Mouse (Mus musculus) thymus, adult 2 months (tissue): ENCODE results near the gene St3gal6. TPM values are rescaled to one million over a fixed set of nuclear protein-coding genes. Genes with fewer than 3 reads are reported as not detected.

Experiments used
- DNase-seq: peaks from one replicate; pipeline ENCODE4 v3.0.0; 2021
- H3K27ac ChIP-seq: fragments of 200-500 bp; 2 replicates; pipeline ENCODE4 v1.5.1; 2012; ENCODE audit warnings: low read length, control low read depth; ENCODE audit not compliant: control insufficient read depth, insufficient read depth
- H3K27me3 ChIP-seq: fragments of 200-500 bp; 2 replicates; pipeline ENCODE4 v1.6.1; 2012; ENCODE audit warnings: mild to moderate bottlenecking, low read length, moderate library complexity, mixed read lengths; ENCODE audit not compliant: control insufficient read depth, insufficient read depth
- H3K36me3 ChIP-seq: fragments of 200-500 bp; 2 replicates; pipeline ENCODE4 v1.6.1; 2012; ENCODE audit warnings: mild to moderate bottlenecking, low read length, moderate library complexity; ENCODE audit not compliant: control insufficient read depth, insufficient read depth
- H3K4me1 ChIP-seq: fragments of 200-500 bp; replicated peaks from 2 replicates; pipeline ENCODE4 v1.6.1; 2012; ENCODE audit warnings: low read length; ENCODE audit not compliant: control insufficient read depth, insufficient read depth
- H3K4me3 ChIP-seq: fragments of 200-500 bp; 2 replicates; pipeline ENCODE4 v1.5.1; 2012; ENCODE audit warnings: mild to moderate bottlenecking, low read length, control low read depth, moderate library complexity; ENCODE audit not compliant: control insufficient read depth, insufficient read depth
- CTCF ChIP-seq: fragments of 200-500 bp; IDR thresholded peaks from 2 replicates; pipeline ENCODE4 v1.5.1; 2012; ENCODE audit warnings: mild to moderate bottlenecking, control low read depth, low read length, moderate library complexity, borderline replicate concordance; ENCODE audit not compliant: control insufficient read depth, poor library complexity, insufficient read depth; ENCODE audit errors: extremely low read depth
- POLR2A ChIP-seq: fragments of 200-500 bp; IDR thresholded peaks from 2 replicates; pipeline ENCODE4 v1.6.1; 2012; ENCODE audit warnings: mild to moderate bottlenecking, low read length, control low read depth, moderate library complexity; ENCODE audit not compliant: control insufficient read depth, poor library complexity, insufficient read depth; ENCODE audit errors: extremely low read depth
- WGBS: fragments of 180-500 bp; shearing (Covaris S2); methylation state at CpG from one replicate; pipeline ENCODE4 v1.1.7; 2018; 5-methylcytosine and 5-hydroxymethylcytosine counted together
- polyA plus RNA-seq: library from polyadenylated mRNA; depleted of rRNA; stranded (reverse); fragments of >200 nt; gene quantifications from 2 replicates; pipeline ENCODE4 v1.2.3, GENCODE M21; 2012

The St3gal6 gene
- polyA plus RNA-seq, 1 experiment, result 21.8 TPM

- Histone ChIP-seq H3K27me3 (no peaks in the 10 kb centered on the region), H3K36me3 (no peaks in the 10 kb centered on the region), H3K4me3 (no peak overlapping the region), H3K27ac (no peak overlapping the region), H3K4me1 (no peaks in the 10 kb centered on the region)
- no peak for DNase-seq
- TF ChIP-seq POLR2A, result no peak
- no peak for TF ChIP-seq CTCF
- 11% methylated on average over 1 of the region's 1 CpGs for WGBS
These were observed 22.1 kb upstream of the St3gal6 start for GRCm38 (mm10) chr16:58546128-58546527.

DNA sequence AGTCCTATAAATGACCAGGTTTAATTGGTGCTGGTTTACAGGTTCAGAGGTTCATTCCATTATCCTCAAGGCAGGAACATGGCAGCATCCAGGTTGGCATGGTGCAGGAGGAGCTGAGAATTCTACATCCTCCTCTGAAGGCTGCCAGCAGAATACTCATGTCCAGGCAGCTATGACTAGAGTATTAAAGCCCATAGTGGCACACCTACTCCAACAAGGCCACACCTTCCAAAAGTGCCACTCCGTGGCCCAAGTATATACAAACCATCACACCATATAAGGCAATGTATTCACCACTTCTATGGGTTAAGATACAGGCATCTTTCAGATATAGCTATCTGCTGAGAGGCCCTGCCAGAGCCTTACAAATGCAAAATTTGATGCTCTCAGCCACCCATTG, 15.4 kb upstream of the St3gal6 start:
- Histone ChIP-seq H3K4me3 (no peak overlapping the region), H3K27ac (no peak overlapping the region), H3K27me3 (no peaks in the 10 kb centered on the region), H3K36me3 (no peaks in the 10 kb centered on the region), H3K4me1 (no peaks in the 10 kb centered on the region)
- no peak for DNase-seq
- no peak for TF ChIP-seq CTCF
- no peak for TF ChIP-seq POLR2A
- 85% methylated on average over 1 of the region's 1 CpGs for WGBS

GRCm38 (mm10) chr16:58539011-58539410, 15.0 kb upstream of the St3gal6 start:
- no peak overlapping the region for H3K4me3 ChIP-seq
- H3K27ac ChIP-seq, result no peak overlapping the region
- TF ChIP-seq CTCF (no peak), POLR2A (no peak)

GRCm38 (mm10) chr16:58536076-58536475, 12.0 kb upstream of the St3gal6 start:
- no peak for DNase-seq
- no peaks in the 10 kb centered on the region for H3K36me3 ChIP-seq
- TF ChIP-seq CTCF (no peak), POLR2A (no peak)
- H3K4me1 ChIP-seq, result no peaks in the 10 kb centered on the region
- 94% methylated on average over 2 of the region's 2 CpGs for WGBS
- no peak overlapping the region for H3K4me3 ChIP-seq
- no peaks in the 10 kb centered on the region for H3K27me3 ChIP-seq
- H3K27ac ChIP-seq, result no peak overlapping the region

More at GRCm38 (mm10) chr16:58539011-58539410, 15.0 kb upstream of the St3gal6 start:
- WGBS, result 90% methylated on average over 2 of the region's 2 CpGs
- Histone ChIP-seq H3K36me3 (no peaks in the 10 kb centered on the region), H3K27me3 (no peaks in the 10 kb centered on the region), H3K4me1 (no peaks in the 10 kb centered on the region)
- DNase-seq, result no peak

DNA sequence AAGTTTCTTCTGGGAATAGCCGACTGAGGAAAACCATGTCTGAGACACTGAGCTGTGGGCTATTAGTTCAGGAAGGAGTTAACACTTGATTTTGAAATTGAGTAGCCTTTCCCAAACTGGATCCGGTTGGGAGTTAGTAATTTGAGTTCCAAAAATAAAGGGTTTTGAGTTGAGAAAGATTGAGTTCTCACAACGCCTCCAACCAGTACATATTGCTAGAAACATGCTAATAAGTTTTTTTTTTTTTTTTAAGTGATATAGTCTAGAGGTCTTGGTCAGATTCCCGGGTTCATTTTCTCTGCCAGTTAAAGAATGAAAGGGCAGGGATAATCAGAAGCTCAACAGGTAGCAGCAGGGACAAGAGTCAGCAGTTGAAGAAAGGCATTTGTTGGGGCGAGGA, 11.2 kb upstream of the St3gal6 start:
- no peak for DNase-seq
- Histone ChIP-seq H3K27me3 (no peaks in the 10 kb centered on the region), H3K36me3 (no peaks in the 10 kb centered on the region), H3K4me1 (no peaks in the 10 kb centered on the region), H3K27ac (no peak overlapping the region), H3K4me3 (no peak overlapping the region)
- WGBS, result 88% methylated on average over 5 of the region's 5 CpGs
- TF ChIP-seq POLR2A, result no peak
- TF ChIP-seq CTCF, result no peak

- WGBS, result 47% methylated on average over 7 of the region's 7 CpGs
These were observed 10.5 kb upstream of the St3gal6 start for GRCm38 (mm10) chr16:58534245-58535142.

More at GRCm38 (mm10) chr16:58534245-58535142, 10.5 kb upstream of the St3gal6 start:
- DNase-seq, result no peak
- Histone ChIP-seq H3K4me1 (no peaks in the 10 kb centered on the region), H3K36me3 (no peaks in the 10 kb centered on the region), H3K4me3 (no peak overlapping the region), H3K27me3 (no peaks in the 10 kb centered on the region), H3K27ac (no peak overlapping the region)
- TF ChIP-seq POLR2A (no peak), CTCF (no peak)
